Mouse (Mus musculus) right cerebral cortex, adult 2 months (tissue): ENCODE results near the gene Gm4869.
A peak's percentile ranks its signal among the peaks of the same experiment; 100 is the strongest.
"Not testable (repeated sequence)": the region's sequence is repeated elsewhere in the genome, so short reads cannot be mapped to it uniquely, and the experiment has no call there.

Experiments
- DNase-seq, 2 experiments: peaks; one replicate each; pipeline ENCODE4 v3.0.0; 2021 to 2022; ENCODE audit warnings: low spot score in 2 of 2

Gene Gm4869

DNA sequence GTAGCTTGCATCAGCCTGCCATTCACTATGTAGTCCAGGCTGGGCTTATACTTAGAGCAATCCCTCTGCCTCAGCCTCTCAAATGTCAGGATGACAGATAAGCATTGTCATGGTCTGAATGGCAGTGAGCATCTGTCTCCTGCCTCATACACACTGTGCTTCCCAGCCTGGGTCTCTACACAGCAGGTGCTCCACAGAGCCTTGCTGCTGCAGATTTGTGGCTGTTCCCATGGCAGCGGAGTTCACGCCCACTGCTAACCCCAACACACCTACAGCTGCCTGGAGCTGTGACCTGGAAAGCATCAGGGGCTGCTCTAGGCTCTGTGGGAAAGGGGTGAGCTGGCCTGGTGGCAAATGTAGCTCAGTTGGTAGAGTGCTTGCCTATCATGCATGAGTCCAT is 19.5 kb downstream of the Gm4869 start:
- no peak for DNase-seq

- DNase-seq: no peak
These were observed 26.9 kb downstream of the Gm4869 start for GRCm38 (mm10) chr5:140472336-140472735.

- no peak for DNase-seq
These were observed 36.0 kb downstream of the Gm4869 start for GRCm38 (mm10) chr5:140481458-140481857.

- DNase-seq: no peak
These were observed 45.7 kb downstream of the Gm4869 start for GRCm38 (mm10) chr5:140491142-140491541.

GRCm38 (mm10) chr5:140492684-140493233 is 47.3 kb downstream of the Gm4869 start:
- DNase-seq: no peak

- no peak for DNase-seq
These were observed 52.7 kb downstream of the Gm4869 start for GRCm38 (mm10) chr5:140498176-140498575.

DNA sequence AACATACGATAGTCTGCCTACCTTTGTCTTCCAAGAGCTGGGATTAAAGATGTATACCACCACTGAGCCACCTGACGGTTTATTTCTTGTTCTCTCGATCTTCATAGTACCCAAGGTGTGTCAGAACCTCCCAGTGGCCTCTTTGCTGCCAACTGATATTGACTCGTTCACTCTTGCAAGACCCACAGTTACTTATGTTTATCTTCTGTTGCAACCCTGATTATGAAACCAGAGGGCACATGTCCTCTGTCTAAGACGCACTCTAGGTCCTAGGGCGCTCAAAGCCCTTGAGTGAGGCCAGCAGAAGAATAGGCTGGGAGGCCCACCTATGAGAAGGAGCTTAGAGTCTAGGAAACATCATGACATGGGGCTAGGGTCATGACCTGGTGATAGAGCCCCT is 55.3 kb downstream of the Gm4869 start:
- DNase-seq: no peak

DNA sequence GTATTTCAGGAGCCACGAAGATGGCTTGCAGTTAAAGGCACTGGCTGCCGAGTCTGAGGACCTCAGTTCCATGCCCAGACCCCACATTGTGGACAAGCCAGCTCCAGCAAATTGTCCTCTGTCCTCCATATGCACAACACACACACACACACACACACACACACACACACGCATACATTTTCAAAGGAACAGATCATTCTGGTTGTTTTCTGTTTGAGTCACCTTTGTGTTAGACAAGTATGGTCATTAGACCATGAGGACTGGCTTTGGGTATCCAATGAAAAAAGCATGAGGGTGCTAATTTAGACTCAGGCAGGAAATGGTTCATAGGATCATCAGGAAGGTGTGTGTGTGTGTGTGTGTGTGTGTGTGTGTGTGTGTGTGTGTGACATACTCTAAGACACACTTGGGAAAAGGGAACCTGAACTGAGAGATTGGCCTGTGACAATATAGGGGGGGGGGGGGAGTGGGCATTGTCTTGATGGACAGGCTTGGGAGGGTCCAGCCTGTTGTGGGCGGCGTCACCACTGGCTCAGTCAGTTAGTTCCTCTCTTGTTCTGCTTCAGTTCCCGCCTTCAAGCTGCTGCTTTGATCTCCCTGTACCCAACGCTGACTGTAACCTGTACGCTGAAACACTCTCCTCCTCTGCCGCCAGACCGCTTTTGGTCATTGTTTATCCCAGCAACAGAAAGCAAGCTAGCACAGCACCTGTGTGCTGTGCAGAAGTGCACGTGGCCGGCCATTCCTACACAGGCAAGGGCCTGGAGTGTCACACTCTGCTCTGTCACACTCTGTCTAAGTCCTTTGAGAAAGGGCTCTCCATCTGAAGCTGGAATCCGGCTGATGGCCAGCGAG is 56.8 kb downstream of the Gm4869 start:
- DNase-seq: no peak

- not testable (repeated sequence) for DNase-seq
These were observed 57.5 kb downstream of the Gm4869 start for GRCm38 (mm10) chr5:140502925-140503324.

GRCm38 (mm10) chr5:140505208-140505780 is 59.8 kb downstream of the Gm4869 start, which contains the start of gene Chst12:
TSS of gene Chst12 (plus strand) at chr5:140505550.
- peak; percentile 99 for DNase-seq

DNA sequence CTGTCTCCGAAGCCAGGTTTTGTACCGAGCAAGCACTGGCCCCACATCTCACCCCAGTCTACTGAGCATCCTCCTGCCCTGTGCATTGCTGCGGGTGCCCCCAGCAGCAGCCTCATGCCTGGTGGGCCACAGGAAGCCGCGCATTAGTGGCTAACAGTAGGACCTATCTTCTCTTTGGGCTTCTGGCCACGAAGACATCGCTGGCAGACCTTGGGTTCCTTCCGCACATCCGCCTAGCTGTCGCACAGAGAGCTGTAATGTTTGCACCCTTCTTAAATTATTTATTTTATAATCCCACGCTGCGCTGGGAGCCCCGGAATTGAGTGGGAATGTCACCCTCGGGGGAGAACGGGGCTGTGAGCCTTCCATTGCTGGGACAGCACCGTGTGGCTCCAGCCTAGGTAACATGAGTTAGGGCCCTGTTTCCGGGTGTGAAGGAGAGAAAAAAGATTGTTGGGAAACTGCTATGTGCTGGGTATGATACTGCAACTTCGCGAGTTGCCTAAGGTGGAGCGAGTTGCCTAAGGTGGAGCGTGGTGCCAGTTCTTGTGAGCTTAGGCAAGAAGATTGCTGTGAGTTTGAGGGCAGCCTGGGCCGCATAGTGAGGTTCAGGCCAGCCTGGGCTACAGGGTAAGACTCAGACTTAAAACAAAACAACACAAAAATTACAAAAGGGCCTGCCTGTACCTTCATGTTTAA is 60.8 kb downstream of the Gm4869 start:
- DNase-seq: peak; percentile 41 to 46

GRCm38 (mm10) chr5:140507466-140508208 is 62.2 kb downstream of the Gm4869 start:
- DNase-seq: no peak

- no peak for DNase-seq
These were observed 63.2 kb downstream of the Gm4869 start for GRCm38 (mm10) chr5:140508686-140509085.

- DNase-seq: no peak
These were observed 63.8 kb downstream of the Gm4869 start for GRCm38 (mm10) chr5:140509204-140509603.

GRCm38 (mm10) chr5:140510012-140511000 is 64.9 kb downstream of the Gm4869 start:
- DNase-seq: no peak

DNA sequence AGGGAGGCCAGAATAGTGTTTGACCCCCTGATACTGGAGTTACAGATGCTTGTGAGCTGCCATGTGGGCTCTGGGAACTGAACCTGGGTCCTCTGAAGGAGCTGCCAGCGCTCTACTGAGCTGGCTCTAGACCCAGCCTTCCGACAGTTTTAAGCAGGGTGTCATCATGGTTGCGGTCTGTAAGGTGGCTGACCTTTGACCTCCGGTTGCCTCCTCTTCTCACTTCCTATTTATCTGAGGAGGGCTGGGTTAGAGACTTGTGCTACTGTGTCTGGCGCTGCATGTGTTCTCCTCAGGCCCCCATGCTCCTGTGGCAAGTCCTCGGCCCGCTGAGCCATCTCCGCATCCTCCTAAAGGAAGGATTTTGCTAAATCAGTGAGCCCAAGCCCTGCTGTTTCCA is 68.5 kb downstream of the Gm4869 start:
- no peak for DNase-seq

GRCm38 (mm10) chr5:140514799-140515486 is 69.5 kb downstream of the Gm4869 start:
- DNase-seq: no peak

GRCm38 (mm10) chr5:140517159-140517920 is 71.9 kb downstream of the Gm4869 start:
- no peak for DNase-seq

DNA sequence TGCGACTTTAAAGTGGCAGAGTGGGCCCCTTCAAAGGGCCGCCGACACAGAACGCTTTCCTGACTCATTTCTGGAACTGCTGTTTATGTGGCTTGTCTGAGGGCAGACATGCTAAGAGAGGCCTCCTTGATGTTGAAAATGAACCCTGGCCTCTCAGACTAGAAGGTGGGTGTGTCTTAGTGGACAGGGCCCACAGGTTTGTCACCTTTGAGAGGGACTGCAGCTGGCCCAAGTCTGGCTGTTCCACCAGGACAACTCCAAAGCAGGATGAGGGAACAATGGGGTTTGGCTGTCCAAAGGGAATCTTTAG is 72.4 kb downstream of the Gm4869 start:
- no peak for DNase-seq
